Mouse (Mus musculus): Measurements from ENCODE around the gene Ovca2.

The Ovca2 gene

GRCm38 (mm10) chr11:75170136-75170751 is 8.4 kb downstream of the Ovca2 start:
- DNase-seq (ENCODE audit: low read depth, low spot score), result peak; percentile 91

DNA sequence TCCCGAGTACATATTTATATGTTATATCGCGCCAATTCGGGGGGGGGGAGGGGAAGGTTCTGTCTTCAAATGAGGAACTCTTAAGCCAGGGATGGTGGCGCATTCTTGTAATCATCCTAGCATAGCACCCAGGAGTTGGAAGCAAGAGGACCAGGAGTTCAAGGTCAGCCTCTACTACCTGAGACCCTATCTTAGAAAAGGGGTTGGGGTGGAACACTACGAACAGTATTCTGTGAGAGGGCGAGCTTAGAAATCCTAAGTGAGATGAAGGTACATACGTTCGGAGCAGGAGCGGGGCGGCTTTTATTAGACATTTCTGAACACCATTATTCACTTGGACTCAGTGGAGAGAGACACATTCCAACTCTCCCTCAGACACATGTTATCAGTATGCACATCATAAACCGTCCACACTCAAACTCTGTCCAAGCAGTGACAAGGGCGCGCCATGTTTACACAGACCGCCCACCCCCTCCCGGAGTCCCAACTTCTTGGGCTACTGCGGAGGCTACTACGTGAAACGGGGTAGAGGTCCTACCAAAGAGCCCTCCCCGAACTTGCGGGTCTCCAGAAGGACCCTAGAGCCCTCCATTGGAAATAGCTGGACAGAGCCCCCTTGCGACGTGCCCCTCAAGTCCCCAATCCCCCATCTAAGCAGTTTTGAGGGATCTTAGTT is 9.1 kb downstream of the Ovca2 start, which contains the start of gene Hic1:
Hic1 (minus strand) TSS at position 115 of the 676 bp plus-strand sequence.
- peak; percentile 25 for DNase-seq (ENCODE audit: low read depth, low spot score)

DNA sequence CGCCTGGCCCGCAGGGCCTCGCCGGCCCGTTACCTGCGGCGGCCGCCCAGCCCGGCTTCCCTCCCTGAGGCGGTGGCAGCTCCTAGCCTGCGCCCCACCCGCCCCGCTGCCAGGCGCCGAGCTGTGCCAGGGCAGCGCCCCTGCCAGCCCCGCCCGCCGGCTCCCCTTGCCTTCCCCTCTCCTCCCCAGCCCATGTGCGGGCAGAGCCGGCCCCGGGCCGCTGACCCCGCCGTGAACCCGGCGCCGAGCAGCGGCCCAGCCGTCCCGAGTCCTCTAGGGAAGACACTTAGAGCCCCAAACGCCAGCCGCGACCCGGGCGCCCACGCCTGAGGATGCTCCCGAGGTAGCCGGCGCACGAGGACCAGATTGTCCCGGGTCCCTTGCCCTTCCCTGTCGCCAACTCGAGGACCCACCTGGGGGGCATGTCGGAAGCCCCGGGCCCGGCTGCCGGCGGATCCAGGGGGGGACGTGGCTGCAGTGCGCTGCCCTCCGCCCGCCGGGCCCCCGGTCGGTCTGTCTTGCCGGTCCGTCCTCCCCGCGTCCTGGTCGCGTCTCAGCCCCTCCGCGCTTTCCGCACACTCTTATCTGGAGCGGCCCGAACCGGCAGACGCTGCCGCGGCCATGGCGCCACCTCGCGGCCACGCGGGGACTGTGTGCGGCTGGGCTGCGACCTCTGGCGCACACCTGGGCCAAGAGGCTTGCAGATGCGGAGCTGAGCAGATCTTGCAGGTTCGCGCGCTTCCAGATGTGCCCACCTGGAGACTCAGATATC is 9.9 kb downstream of the Ovca2 start:
- peak; percentile 89 for DNase-seq (ENCODE audit: low read depth, low spot score)

GRCm38 (mm10) chr11:75167643-75168589 is 10.7 kb downstream of the Ovca2 start:
- DNase-seq (ENCODE audit: low read depth, low spot score), result peak; percentile 64

- DNase-seq (ENCODE audit: low read depth, low spot score), result peak; percentile 66
These were observed 11.6 kb downstream of the Ovca2 start for GRCm38 (mm10) chr11:75166861-75167642.

GRCm38 (mm10) chr11:75166193-75166842 is 12.3 kb downstream of the Ovca2 start:
- DNase-seq (ENCODE audit: low read depth, low spot score), result peak; percentile 24

DNA sequence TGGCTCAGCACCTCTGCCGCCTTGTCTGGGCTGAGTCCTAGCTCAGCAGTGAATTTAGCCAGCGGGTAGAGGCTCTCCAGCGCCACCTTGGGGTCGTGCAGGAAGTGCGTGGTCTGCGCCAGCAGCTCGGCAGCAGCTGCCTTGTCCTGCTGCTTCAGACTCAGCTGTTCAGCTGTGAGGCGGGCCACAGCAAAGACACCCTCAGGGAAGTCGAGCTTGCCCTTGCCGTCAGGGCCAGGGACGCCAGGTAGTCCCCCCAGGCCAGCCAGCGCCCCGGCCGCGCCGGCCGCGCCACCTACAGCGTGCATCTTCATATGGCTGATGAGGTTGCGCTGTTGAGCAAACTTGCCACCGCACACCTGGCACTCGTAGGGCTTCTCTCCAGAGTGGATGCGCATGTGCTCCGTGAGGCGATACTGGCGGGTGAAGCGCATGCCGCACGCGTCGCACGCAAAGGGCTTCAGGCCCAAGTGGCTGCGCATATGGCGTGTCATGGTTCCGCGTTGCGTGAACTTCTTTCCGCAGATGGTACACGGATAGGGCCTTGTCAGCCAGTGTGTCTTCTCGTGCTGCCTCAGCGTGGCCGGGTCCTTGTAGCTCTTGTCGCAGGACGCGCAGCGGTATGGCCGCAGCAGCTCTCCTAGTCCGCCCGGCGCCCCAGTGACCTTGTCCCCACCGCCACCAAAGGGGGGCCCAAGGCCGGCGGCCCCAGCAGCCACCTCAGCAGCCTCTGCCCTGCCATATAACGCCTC is 13.0 kb downstream of the Ovca2 start:
- DNase-seq (ENCODE audit: low read depth, low spot score), result peak; percentile 80

DNA sequence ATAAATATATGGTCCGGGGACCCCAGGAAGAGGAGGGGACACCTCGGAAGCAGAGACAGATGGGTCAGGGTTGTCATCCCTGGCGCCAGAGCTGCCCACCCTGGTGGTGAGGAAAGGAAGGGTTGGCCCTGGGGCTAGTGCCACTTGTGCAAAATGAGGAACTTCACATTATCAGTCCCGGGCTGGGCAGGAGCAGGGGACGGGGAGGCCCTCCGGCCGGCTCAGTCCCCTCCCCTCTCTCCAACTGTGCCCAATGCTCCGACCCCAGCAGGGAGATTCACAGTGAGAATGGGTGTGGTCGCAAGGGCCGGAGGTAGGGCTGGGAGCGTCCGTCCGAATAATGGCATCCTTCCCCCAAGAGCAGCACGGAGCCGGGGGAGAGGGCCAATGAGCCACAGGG is 13.9 kb downstream of the Ovca2 start:
- DNase-seq (ENCODE audit: low read depth, low spot score), result no peak

GRCm38 (mm10) chr11:75164051-75164450 is 14.6 kb downstream of the Ovca2 start:
- DNase-seq (ENCODE audit: low read depth, low spot score), result no peak

- no peak for DNase-seq (ENCODE audit: low read depth, low spot score)
These were observed 15.3 kb downstream of the Ovca2 start for GRCm38 (mm10) chr11:75163379-75163778.

- DNase-seq (ENCODE audit: low read depth, low spot score), result no peak
These were observed 16.0 kb downstream of the Ovca2 start for GRCm38 (mm10) chr11:75162591-75163080.

DNA sequence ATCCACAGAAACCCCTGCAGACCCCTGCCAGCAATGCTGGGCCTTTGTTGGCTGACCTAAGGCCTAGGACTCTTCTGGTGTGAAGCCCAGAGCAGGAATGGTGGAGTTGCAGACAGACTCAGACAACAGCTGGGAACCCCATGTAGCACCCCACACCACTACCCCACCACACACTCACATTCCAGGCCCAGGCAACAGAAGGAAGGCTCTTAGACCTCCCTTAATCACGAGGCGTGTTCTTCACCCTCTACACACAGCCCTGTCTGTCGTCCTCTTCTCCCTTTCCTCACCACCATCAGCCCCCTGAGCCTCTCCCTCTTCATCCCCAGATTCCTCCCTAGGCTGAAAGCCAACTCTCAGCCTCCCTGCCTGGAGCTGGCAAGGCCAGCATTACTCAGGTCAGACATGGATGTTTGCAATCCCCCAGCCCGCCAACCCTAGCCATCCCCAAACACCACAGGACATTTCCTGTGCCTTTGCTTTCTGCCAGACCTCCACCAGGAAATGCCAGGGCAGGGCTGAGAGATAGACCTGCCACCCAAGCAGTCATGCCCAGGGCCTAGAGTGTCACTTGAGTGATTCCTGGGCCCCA is 17.1 kb downstream of the Ovca2 start:
- DNase-seq (ENCODE audit: low read depth, low spot score), result no peak

DNA sequence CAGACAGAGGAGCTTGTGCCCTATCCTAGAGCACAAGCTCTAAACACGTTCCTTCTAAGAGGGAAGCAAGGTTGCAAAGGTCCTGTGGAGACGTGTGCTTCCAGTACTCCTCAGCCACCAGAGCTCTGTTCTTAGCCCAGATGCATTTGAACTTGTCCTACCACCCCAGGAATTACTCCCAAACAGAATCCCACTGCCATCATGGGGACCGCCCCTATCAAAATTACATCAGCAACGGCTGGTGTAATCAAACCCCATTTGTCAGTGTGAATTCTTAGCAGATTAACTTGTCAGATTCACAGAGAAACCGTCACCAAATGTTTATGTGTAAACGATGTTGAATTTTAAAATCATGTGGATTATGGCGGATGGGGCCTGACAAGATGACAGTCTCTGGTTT is 17.7 kb downstream of the Ovca2 start:
- DNase-seq (ENCODE audit: low read depth, low spot score), result no peak

DNA sequence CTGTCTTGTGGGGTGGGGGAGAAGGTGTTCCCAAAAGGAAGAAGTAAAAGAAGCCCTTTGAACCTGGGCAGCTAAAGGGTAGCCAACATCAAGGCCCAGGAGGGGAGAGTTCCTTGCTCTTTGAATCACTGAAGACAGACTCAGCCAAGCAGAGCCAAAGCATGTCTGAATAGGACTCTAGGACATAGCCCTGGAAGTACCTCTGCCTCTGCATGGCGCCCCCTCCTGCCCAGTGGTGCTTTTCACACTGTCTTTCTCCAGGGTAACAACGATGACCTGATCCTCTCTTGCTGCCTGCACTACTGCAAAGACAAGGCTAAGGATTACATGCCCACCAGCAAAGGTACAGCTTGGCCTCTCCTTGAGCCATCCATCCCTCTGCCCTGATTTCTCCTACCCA is 19.1 kb downstream of the Ovca2 start:
- DNase-seq (ENCODE audit: low read depth, low spot score), result no peak

- no peak for DNase-seq (ENCODE audit: low read depth, low spot score)
These were observed 20.2 kb downstream of the Ovca2 start for GRCm38 (mm10) chr11:75158432-75158831.

GRCm38 (mm10) chr11:75157901-75158300 is 20.7 kb downstream of the Ovca2 start:
- no peak for DNase-seq (ENCODE audit: low read depth, low spot score)

- no peak for DNase-seq (ENCODE audit: low read depth, low spot score)
These were observed 21.6 kb downstream of the Ovca2 start for GRCm38 (mm10) chr11:75157037-75157436.

GRCm38 (mm10) chr11:75156416-75156815 is 22.2 kb downstream of the Ovca2 start:
- no peak for DNase-seq (ENCODE audit: low read depth, low spot score)

DNA sequence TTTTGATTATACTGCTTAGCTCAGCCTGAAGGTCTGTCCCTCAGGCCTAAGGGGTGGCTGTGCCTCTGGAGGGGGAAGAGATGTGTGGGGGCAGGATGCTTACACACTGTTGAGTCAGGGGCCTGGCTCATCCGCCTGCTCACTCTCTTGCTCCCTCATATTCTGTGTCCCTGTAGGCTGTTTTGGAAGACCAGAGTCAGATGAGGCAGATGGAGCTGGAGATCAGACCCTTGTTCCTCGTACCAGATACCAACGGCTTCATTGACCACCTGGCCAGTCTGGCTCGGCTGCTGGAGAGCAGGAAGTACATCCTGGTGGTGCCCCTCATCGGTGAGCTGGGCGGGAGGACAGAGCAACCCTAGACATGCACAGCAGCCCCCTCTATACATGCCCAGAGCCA is 22.6 kb downstream of the Ovca2 start:
- no peak for DNase-seq (ENCODE audit: low read depth, low spot score)
